Mouse (Mus musculus) small intestine, adult 2 months (tissue): ENCODE measurements around the gene Cep44.

ENCODE experiments used
- CTCF ChIP-seq: fragments of 200-500 bp; IDR thresholded peaks from 2 replicates; pipeline ENCODE4 v1.5.1; 2012; ENCODE audit warnings: low read depth, mild to moderate bottlenecking, control low read depth, inconsistent platforms, low read length, moderate library complexity, mixed read lengths; ENCODE audit not compliant: insufficient replicate concordance, insufficient read length; ENCODE audit errors: extremely low read depth
- POLR2A ChIP-seq: fragments of 200-500 bp; IDR thresholded peaks from 2 replicates; pipeline ENCODE4 v1.6.1; 2012; ENCODE audit warnings: low read depth, mild to moderate bottlenecking, control low read depth, inconsistent platforms, low read length, moderate library complexity

GRCm38 (mm10) chr8:56521051-56521450 lies 29.8 kb downstream of the Cep44 start:
- TF ChIP-seq CTCF, result no peak
- TF ChIP-seq POLR2A, result no peak
